Mouse (Mus musculus) urinary bladder, adult 18-20 months (tissue): ENCODE data around the gene Slc35c2.

Experiments
- DNase-seq, 2 experiments: peaks; one replicate each; pipeline ENCODE4 v3.0.0; 2022; ENCODE audit warnings: low spot score in 2 of 2, mixed read lengths in 2 of 2

Gene Slc35c2

DNA sequence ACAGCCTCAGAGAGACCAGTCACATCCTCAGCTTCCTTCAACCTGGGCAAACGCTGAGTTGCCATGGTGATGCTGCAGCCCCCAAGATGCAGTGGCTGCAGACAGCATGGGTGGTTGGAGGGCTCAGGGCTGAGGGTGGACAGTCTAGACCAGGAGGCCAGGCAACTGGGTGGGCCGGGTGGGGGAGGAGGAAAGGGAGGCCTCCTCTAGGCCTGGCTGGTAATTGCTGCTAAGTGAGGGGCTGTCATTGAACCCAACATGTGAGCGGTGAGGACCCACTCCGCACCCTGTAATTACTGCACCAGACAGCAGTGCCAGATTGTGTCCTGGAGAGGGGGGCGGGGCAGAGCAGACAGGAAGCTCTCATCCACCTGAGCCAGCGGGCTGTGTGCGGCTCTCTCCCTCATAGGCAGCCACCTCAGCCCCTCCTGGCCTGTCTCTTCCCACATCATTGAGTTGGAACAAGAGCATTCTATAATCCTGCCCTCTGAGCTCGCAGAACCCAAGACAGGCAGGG is 12.5 kb downstream of the Slc35c2 start:
- DNase-seq, result no peak

DNA sequence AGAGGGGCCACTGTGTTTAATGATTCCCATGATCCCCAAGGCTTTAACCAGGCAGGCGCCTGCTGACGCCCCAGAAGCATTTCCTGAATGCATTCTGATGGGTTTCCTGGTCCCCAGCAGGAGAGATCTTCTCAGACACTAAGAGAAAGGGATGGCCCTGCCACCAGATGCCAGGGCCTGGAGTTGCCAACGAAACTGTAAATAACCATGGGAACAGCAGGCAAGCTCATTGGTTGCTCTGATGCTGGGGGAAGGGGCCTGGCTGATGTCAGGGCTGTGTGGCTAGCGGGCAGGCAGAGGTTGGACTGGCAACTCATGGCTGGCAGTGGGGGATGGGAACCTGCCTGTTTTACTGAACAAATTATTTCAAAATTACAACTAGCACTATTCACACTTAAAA is 14.1 kb downstream of the Slc35c2 start:
- no peak for DNase-seq

DNA sequence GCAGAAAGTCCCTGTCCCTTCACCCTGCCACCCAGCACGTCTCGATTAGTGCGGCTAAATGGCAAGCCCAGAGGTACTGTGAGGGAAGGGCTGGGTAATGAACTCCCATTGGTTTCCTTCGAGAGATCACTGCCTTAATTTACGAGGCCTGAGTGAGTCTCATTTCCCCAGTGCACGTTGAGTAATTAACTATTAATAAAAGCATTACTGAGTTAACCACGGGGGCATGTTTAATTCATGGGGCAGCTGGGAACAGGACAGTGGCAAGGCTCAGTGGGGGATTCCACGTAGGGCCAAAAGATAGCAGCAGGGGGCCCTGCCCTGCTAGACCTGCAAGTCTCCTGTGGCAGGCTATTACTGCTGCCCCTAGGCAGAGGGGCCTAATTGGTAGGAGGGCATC is 16.3 kb downstream of the Slc35c2 start:
- no peak for DNase-seq

DNA sequence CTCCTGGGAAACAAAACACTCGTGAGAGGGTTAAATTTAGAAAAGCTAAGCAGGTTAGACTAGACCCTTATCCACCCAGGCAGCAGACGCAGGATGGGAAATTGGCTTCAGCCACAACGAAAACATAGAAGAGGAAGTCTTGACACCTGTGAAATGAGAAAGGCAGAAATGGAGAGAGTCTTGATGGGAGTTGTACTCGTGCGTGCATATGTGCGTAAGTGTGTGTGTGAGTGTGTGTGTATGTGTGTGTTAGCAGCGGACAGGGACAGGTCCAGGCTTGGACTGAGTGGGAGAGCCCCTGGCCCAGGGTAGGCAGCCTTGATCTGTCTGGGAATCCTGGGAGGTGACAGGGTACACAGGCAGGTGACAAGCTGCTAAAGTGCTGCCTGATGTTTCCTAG is 16.8 kb downstream of the Slc35c2 start:
- DNase-seq, result no peak

DNA sequence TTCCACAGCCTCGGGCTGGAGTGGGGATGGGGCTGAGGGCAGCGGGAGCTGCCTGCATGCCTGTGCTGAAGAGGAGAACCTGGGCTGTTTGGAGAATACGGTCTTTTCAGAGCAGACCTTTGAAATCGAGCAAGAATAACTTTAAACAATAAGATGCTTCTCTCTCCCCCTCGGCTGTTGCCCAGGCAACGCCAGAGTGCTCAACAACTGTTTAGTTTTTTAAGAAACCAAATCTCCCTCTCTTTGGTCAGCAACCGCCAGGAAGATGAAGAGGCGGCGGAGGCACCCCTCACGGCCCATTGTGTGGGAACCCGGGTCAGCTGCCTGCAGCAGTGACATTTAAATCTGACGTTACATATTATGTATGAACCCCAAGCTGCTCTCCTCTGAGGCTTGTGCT is 20.9 kb downstream of the Slc35c2 start:
- DNase-seq, result no peak

DNA sequence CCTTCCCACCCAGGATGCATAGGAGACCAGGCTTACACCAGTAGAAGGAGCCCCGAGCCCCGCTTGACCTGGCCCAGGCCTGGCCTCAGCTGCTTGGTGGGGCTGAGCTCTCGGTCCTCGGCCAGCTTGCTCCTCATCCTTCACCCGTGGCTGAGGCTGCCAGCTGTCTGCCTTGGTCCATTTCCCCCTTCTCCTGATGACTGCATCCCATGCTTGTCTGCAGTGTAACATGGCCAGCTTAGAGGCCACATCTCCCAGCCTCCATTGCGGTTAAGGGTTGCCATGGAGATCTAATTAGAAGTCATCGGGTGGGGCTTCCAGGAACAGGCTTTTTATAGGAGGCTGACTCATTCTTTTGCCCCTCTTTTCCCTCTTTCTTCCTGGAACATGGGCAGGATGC is 23.8 kb downstream of the Slc35c2 start:
- no peak for DNase-seq

DNA sequence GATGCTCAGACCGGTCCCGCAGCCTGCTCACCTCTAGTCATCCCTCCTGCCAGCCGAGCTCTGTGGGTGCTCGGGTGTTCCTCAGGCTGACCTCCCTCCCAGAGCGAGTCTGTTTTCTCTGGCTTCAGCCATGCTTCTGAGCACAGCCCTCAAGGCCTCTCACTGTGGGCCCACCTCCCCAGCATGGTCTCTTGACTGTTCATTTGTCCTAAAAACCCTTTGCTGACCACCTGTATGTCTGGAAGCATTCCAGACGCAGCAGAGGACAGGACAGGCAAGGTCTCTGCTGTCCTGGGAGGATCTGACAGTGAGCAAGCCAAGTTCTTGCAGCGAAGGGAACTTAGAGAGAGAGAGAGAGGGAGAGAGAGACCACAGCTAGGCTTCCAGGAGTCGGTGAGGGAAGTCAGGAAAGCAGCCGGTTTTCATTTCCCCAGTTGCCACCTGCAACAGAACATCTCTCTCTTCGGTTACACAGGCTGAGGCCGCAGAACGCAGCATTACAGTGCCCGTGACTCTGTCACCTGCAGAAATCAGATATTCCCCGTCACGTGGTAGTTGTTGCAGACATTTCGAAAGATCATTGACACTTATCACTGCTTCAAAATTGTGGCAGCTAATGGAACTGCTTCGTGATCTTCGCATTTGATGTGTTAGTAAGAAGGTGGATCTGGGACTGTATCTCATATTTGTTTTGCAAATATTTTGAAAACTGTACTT is 25.2 kb downstream of the Slc35c2 start:
- DNase-seq, result no peak

DNA sequence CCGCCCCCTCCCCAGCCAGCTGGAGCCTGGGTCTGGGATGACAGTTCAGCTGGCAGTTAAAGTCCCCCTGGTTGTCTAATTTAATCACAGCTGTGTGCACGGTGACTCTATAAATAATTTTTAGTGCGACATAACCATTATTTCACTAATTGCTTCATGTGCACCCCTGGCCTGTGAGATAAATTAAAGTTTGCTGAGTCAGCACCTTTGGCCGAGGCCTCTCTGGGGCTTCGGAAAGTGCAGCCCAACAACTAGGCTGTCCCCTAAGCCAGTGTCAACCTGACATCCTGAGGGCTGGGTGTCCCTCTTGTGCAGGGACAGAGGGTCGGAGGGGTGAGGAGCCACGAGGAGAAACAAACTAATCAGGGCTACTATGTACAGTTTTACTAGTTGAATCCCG is 27.8 kb downstream of the Slc35c2 start:
- no peak for DNase-seq

DNA sequence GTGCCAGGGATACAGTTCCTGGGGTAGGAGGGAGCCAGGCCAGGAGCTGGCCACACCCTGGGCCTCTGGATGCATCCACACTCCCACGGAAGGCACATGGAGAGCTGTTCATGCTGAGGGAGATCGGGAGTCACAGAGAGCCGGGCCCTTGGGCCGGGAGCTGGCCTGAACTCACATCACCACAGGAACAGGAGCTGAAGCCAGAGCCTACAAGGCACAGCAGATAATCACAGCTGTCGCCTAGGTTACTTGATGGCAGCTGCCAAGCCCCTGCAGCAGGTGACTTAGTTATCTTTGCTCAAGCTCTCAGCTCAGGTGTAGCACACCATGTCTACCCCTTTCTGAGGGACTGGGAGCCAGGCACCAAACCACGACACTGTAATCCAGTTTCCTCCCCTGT is 29.3 kb downstream of the Slc35c2 start:
- no peak for DNase-seq

DNA sequence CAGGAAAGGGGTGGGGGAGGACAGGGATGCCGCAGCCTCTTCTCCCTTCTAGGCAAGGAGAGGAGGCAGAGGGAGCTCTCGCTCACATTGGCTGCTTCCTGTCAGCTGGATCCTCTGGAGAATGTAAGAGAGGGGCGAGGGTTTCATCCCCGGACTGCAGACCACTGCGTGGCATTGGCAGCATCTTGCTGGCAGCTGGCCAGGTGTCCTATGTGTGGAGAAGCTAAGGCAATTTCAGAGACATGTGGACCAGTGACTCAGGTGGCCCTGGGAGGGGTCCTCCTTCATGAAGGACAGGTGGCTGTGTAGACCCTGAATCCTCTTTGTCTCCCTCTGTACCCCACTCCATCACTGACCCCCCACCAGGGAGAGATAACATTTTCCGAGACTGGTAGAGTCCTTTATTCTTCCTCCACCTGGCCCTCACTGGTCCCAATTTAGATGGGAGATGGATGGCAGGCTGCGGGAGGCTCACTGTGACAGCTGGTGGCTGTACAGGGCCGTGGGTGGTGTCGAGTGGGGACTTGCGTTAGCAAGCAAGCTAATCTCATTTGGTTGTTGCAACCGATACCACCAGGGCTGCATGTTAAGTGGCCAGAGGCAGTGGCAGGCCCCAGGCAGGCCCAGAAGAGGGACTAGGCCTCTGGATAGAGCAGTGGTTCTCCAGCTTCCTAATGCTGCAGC is 30.4 kb downstream of the Slc35c2 start:
- DNase-seq, result no peak

DNA sequence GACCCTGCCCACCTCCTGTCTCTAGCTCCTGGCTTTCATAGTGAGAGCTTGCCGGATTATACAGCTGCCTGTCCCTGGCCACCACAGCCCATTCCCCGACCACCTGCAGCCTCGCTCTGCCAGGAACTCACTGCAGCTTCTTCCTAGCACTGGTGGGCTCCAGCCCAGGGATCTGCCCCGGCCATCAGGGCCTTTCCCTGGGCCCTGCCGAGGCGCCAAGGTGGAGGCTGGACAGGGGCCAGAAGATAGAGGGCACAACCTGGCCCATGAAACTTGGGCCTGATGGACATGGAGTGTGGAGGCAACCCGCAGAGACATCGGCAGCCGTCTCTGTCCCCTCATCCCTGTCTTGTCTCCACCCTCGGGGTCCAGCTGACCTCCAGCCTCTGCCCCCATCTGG is 31.5 kb downstream of the Slc35c2 start:
- DNase-seq, result no peak

DNA sequence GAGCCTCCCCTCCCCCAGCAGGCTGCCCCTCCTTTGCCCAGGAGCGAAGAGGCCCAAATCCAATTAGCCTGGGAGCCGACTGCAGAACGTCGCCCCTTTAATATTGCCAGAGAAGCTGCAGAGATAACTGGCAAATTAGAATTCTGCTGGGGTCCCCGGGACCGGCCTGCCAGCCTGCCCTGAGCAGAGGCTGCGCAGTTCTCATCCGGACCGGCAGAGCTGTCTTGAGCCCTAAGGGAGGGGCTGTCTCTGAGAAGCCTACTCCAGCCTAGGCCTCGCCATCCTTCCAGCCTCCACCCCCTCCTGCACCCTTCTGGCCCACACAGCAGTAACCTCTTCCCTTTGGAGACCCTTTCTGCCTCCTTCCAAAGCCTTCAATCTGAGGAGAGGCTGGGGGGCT is 33.8 kb downstream of the Slc35c2 start:
- no peak for DNase-seq

DNA sequence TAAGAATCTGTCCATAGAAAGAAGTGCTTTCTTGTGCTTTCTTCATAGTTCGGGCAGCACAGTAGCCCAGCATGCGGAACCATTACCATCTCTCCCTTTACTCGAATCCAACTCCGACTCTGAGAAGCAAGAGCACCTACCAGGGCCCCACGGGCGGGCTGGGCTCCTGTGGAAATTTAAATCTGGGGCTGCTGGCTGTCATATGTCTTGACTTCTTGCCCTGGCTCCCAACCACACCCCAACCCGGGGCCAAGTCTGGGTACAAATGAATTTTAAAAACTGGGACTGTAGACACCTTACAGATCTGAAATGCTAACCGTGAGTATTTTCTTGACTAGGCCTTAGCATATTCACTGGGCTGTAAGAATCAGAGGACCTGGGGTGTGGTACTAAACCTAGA is 34.4 kb downstream of the Slc35c2 start:
- no peak for DNase-seq

DNA sequence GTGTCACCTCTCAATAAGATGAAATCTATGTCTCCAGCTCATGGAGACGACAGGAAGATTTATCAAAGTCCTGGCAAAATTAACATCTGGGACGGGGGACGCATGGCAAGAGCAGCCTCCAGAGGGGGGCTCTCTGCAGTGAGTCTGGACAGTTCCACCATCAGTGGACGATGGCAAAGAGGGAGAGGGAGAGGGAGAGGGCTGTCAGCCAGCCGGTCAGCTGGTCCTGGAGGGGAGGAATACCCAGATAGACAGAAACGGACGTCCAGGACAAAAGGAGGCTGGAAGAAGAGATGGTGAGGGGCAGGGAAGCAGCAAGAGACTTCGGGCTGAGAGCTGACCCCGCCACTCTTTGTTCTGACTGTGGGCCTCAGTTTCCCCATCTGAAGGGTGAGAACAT is 34.9 kb downstream of the Slc35c2 start:
- no peak for DNase-seq

DNA sequence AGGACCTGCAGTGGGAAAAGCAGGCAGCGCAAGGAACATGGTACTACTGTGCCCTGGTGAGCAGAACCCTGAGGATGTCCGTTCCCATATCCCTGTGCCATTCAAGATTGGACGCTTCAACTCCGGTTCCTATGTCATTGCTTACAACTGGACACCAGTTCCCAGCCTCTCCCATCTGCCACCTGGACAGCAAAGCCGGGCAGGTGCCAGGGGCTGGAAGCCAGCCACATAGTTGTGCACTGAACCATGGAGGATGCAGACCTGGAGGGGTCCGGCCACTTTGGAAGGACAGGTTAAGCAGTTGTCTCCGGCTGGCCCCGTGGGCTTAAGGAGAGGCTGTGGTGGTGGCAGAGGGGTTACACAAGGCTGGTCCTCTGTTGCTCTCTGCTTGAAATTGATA is 35.3 kb downstream of the Slc35c2 start:
- DNase-seq, result no peak

DNA sequence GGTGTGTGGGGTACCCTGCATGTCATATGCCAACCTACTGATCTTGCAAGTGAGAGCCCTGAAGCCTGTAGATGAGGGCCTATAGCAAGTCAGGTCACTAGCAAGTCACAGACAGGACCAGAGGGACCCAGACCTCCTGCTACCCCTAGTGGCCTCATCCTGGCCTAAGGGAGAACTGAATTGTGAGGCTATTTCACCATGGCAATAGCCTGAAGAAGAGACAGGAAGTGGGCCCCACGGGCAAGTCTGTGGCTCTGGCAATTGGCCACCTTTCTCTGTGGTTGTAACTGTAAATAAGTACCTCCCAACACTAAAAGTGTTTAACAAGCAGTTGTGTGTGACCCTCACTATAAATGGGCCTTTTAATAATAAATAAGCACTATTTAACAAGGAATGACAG is 36.8 kb downstream of the Slc35c2 start:
- DNase-seq, result no peak

DNA sequence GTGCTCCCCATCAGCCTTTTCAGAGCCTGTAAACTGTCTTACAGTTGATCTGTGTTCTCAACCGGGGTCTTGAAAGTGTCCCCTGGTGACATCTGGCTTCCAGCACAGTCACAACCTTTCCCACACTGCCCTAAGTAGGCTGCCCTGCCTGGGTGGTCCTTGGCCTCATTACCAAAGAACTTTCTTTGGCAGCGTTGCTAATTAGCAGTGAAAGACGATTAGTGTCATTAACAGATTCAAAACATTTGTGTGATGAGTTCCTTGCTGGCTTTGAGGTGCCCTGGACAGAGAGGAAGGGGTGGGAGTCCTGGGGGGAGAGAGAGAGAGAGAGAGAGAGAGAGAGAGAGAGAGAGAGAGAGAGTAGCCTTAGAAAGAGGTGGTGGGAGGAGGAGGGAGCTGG is 38.7 kb downstream of the Slc35c2 start:
- no peak for DNase-seq

DNA sequence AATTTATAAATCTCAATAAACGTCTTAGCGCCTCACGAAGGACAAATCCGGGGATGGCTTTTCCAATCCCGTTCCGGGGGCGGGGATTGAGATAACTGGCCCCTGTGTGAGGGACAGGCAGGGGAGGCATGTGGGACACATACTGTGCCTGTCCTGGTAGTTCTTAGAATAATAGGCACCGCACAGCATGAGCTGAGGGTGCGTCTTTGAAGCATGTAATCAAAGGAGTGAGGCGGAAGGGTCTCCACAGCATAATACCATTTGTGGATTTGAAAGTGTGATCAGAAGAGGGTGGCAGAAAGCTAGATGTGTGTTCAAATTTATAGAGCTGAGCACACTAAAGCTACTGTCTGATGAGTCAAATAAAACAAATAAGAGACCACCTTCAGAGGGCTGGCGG is 41.3 kb downstream of the Slc35c2 start:
- no peak for DNase-seq

DNA sequence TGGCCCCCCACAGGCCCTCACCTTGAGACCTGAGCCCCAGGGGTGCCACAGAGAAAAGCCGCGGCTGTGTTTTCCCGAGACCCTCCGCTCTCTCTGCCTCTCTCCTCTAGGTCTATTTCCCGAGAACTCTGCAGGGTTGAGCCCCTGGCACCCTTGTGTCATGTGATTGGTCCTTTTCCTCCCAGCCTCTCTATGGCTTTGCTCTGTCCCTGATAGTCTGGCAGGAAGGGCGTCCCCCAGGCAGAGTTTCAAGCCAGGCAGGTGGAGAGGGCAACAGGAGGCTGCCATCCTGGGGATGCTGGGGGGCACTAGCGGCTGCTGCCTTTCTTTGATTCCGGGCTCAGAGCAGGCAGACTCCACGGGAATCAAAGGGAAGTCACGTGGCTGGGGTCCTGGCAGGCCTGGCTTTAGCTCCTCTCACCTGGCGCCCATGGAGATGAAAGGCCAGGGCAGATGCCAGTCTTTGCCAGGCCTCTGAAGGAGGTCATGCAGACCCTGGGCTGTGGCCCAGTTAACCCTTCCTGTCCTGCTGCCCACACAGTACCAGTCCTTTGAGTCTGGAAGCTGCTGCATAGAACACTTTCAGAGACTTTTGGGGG is 44.4 kb downstream of the Slc35c2 start:
- DNase-seq, result no peak

DNA sequence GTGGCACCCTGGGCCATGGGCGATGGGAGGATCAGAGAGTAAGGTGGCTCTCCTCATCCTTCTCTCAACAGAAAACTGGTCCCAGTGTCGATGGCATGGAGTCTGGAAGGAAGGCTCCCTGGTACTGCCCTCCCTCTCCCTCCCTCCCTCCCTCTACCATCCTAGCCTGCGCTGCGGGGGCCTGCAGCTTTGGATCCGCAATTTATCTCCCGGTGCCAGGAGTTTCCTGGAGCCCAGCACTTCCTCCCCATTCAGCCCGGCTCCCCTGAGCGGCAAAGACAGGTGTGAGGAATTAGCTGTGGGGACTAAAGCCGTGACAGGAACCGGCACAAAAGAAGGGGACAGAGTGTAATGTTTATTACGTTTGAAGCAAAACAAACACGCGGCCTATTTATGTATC is 45.1 kb downstream of the Slc35c2 start:
- no peak for DNase-seq

DNA sequence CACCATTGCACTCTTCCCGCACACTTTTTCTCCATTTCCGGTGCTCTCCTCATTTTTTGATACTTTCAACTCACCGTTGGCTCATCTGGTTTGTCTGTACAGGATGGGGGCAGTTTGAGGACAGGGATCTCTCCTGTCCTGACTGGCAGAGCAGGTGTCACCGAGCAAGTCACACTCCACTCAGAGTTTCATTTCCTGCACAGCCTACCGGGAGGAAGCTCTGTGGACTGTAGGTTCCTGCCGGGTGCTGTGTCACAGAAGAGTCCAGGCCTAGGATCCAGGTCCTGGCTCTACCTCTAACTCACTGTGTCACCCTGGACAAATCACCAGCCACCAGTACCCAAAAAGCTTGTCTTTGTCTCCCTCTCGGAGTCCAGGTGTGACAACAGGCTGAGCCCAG is 45.9 kb downstream of the Slc35c2 start:
- DNase-seq, result no peak

DNA sequence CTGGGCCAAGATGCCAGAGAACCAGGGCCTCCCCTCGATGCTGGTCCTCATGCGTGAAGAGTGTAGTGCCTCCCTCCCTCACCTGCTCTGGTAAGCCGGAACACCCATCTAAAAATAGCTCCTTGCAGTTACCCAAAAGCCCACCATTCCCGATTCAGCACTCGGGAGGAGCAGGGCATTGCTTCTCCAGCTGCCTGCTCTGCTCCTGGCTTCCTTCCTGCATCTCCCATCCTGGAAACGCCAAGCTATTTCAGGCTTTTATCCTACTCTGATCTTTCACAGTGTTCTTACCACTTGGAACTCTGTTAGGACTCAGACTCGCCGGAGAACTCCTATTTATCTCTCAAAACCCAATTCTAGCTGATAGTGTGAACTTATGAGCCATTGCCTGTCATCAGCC is 47.3 kb downstream of the Slc35c2 start:
- DNase-seq, result no peak

DNA sequence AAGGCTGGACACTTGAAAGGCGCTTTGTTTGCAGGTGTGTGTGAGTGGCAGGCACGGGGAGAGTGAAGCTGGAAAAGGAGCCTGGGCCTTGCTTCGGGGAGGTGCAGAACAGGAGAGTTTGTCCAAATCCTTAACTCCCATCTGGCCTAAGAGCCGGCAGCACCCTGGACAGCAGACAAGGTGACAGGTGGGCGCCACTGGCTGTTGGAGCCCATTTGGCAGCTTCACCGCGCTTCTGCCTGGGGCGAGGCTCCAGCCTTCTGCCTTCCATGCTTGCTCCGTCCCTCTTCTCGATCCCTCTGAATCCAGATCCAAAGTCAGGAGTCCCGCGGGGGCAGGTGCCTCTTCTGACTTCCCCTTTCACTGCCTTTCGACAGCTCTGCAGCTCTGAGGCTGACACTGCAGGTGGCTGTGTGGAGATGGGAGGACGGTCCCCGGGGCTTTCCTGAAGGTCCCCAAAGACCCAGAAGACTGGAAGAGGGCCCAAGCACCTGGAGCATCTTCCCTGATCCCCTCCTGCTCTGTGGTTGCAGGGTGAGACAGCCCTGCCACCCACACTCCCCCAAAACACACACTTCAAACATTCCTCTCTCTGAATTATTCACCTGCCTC is 48.0 kb downstream of the Slc35c2 start:
- no peak for DNase-seq
